ENCODE assay signal across 7 mouse cellular contexts in the genomic region with DNA sequence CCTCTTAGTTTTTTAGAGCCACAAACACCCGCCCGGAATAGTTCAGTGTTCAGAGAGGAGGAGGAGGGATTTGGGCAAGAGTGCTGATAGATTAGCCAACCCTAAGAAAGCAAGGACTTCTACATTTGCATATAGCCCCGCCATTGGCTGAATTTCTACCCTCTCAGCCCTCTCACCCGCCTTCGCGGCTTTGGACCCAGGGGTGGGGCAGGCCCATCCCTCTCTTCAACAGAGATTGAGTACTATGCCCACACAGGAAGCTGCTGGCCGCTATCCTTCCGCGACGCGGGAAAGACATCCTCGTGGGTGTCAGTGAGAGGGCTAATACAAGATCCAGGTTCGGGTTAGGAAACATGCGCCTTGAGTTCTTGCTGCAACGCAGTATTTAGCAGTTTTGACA. TPM values are rescaled to one million over a fixed set of nuclear protein-coding genes. Genes with fewer than 3 reads are reported as not detected.
A peak's percentile ranks its signal among the peaks of the same experiment; 100 is the strongest.
DNase-seq lines count a peak whose midpoint lies in the region; ATAC-seq and TF ChIP-seq lines count a peak whose summit lies in the region.

No protein-coding gene starts in this region.

- intact Hi-C loops in left cerebral cortex, postnatal 25 days (cut with DNase I), result no loop called here

- TF ChIP-seq CTCF in brain, embryonic 14.5 days (IDR thresholded peaks at IDR 0.05; ENCODE audit: borderline replicate concordance, extremely low read depth, insufficient read depth, insufficient read length), result no peak

- peak; percentile 92 for DNase-seq in MN1 (ENCODE audit: low spot score)
- DNase-seq in brain, embryonic 14.5 days (ENCODE audit: low read depth), result peak; percentile 89
- DNase-seq in heart, postnatal 4 days, result peak; percentile 82
- peak; percentile 26 to 85 for DNase-seq in left cerebral cortex, postnatal 25 days (ENCODE audit: low spot score in 2 of 2)
- peak; percentile 32 for DNase-seq in right cerebral cortex, postnatal 4 days

- no peak overlapping the region for H3K9ac ChIP-seq in forebrain, embryonic 15.5 days (replicated peaks)

- peak; percentile 85 for ATAC-seq in forebrain, embryonic 15.5 days (replicated peaks)
- peak; percentile 97 for ATAC-seq in megakaryocyte-erythroid progenitor cell, adult 5-6 weeks (replicated peaks; ENCODE audit: low FRiP score, low TSS enrichment, poor library complexity, severe bottlenecking)

- no peak overlapping the region for H3K27ac ChIP-seq in forebrain, embryonic 15.5 days (replicated peaks)

- H3K4me1 ChIP-seq in forebrain, embryonic 15.5 days, result peaks cover 29% of the 10 kb centered on the region

- H3K4me2 ChIP-seq in forebrain, embryonic 15.5 days (replicated peaks), result peak overlapping the region; percentile 88

- peaks cover 86% of the 10 kb centered on the region for H3K27me3 ChIP-seq in forebrain, embryonic 15.5 days

- TF ChIP-seq POLR2A in brain, embryonic 14.5 days (IDR thresholded peaks at IDR 0.05; ENCODE audit: borderline replicate concordance, extremely low read depth, insufficient read depth, insufficient read length, poor library complexity, severe bottlenecking), result no peak

- H3K9me3 ChIP-seq in forebrain, embryonic 15.5 days, result no peaks in the 10 kb centered on the region

- WGBS in forebrain, embryonic 15.5 days, result under 1% methylated on average over 15 of the region's 15 CpGs

- no peaks in the 10 kb centered on the region for H3K36me3 ChIP-seq in forebrain, embryonic 15.5 days

- H3K4me3 ChIP-seq in forebrain, embryonic 15.5 days, result peak overlapping the region; percentile 26

RNA-seq across cellular contexts. Expression of gene Wnt6, which starts 1.4 kb away (rescaled TPM):
- 4.4 and 9.1 TPM in 2 replicates for polyA plus RNA-seq in brain, embryonic 14.5 days (2012; rRNA removed)
- polyA plus RNA-seq in forebrain, embryonic 15.5 days (2015; fragmentation: Nextera tagmentation; extraction: Ambion mirVana), result 2.2 and 2.3 TPM in 2 replicates
- total RNA-seq in heart, postnatal 4 days (2021), result under 1 TPM; 0.12 to 0.20 TPM
- 1 to 10 TPM; 2.2 to 3.5 TPM for total RNA-seq in left cerebral cortex, postnatal 25 days (2021)
- total RNA-seq in megakaryocyte-erythroid progenitor cell, adult 5-6 weeks (2014; fragmentation: Nextera tagmentation), result not detected in 2 replicates
- not detected in 2 replicates for total RNA-seq in megakaryocyte-erythroid progenitor cell, adult 5-6 weeks (2017)

RNA-seq across cellular contexts. Expression of gene Wnt10a, which starts 18.2 kb away (rescaled TPM):
- polyA plus RNA-seq in brain, embryonic 14.5 days (2012; rRNA removed), result 0.73 and 0.77 TPM in 2 replicates
- polyA plus RNA-seq in forebrain, embryonic 15.5 days (2015; fragmentation: Nextera tagmentation; extraction: Ambion mirVana), result 0.50 and 0.80 TPM in 2 replicates
- total RNA-seq in heart, postnatal 4 days (2021), result not detected
- 1 to 10 TPM; 6.6 to 9.4 TPM for total RNA-seq in left cerebral cortex, postnatal 25 days (2021)
- total RNA-seq in megakaryocyte-erythroid progenitor cell, adult 5-6 weeks (2014; fragmentation: Nextera tagmentation), result not detected in 2 replicates
- not detected in 2 replicates for total RNA-seq in megakaryocyte-erythroid progenitor cell, adult 5-6 weeks (2017)

RNA-seq across cellular contexts. Expression of gene Prkag3, which starts 24.1 kb away (rescaled TPM):
- polyA plus RNA-seq in brain, embryonic 14.5 days (2012; rRNA removed), result 0.09 and 0.10 TPM in 2 replicates
- not detected in 2 replicates for polyA plus RNA-seq in forebrain, embryonic 15.5 days (2015; fragmentation: Nextera tagmentation; extraction: Ambion mirVana)
- 1 to 10 TPM; 3.7 to 4.1 TPM for total RNA-seq in heart, postnatal 4 days (2021)
- total RNA-seq in left cerebral cortex, postnatal 25 days (2021), result not detected
- not detected in 2 replicates for total RNA-seq in megakaryocyte-erythroid progenitor cell, adult 5-6 weeks (2014; fragmentation: Nextera tagmentation)
- not detected in 2 replicates for total RNA-seq in megakaryocyte-erythroid progenitor cell, adult 5-6 weeks (2017)

RNA-seq across cellular contexts. Expression of gene Cyp27a1, which starts 59.8 kb away (rescaled TPM):
- polyA plus RNA-seq in brain, embryonic 14.5 days (2012; rRNA removed), result 2.0 and 2.1 TPM in 2 replicates
- 0.91 and 1.6 TPM in 2 replicates for polyA plus RNA-seq in forebrain, embryonic 15.5 days (2015; fragmentation: Nextera tagmentation; extraction: Ambion mirVana)
- 1 to 10 TPM; 5.4 to 6.3 TPM for total RNA-seq in heart, postnatal 4 days (2021)
- 1 to 10 TPM; 2.6 to 2.9 TPM for total RNA-seq in left cerebral cortex, postnatal 25 days (2021)
- total RNA-seq in megakaryocyte-erythroid progenitor cell, adult 5-6 weeks (2014; fragmentation: Nextera tagmentation), result 2.0 TPM in 1 of 2 replicates, not detected in the other
- total RNA-seq in megakaryocyte-erythroid progenitor cell, adult 5-6 weeks (2017), result 1.9 TPM in 1 of 2 replicates, not detected in the other

Comparison
In these comparisons a context has a peak if more than half of its experiments do, and no peak if none do; other contexts are left out.
1. DNase-seq: peak in every context shown above with its lines; median percentile 92 in MN1; 89 in brain, embryonic 14.5 days; 82 in heart, postnatal 4 days; 56 in left cerebral cortex, postnatal 25 days; 32 in right cerebral cortex, postnatal 4 days.
2. RNA of gene Wnt10a, which starts 18.2 kb away (total RNA-seq): 6.6 to 9.4 TPM in left cerebral cortex, postnatal 25 days; not detected in heart, postnatal 4 days and not detected in megakaryocyte-erythroid progenitor cell, adult 5-6 weeks; every median in the first group is over 4 times any median in the second.
3. RNA of gene Prkag3, which starts 24.1 kb away (total RNA-seq): 3.7 to 4.1 TPM in heart, postnatal 4 days; not detected in left cerebral cortex, postnatal 25 days and not detected in megakaryocyte-erythroid progenitor cell, adult 5-6 weeks; every median in the first group is over 4 times any median in the second.